Comparison of ENCODE assay signal across 23 mouse cellular contexts in genomic region chr2:134554221-134554727, GRCm38 (mm10). TPM values are rescaled to one million over a fixed set of nuclear protein-coding genes. Genes with fewer than 3 reads are reported as not detected.
"Had no signal": no experiment of that assay in that cellular context is flagged by ENCODE, and none has a peak within 500 bp of the region (broad histone marks: within the 10 kb centered on the region; RNA-seq: fewer than 3 reads in every experiment).

Gene Hao1, minus strand, starts transcription at chr2:134554368.

- DNase-seq: lung, adult 2 months; lung, postnatal 14 days; lung, postnatal 36 days; right cerebral cortex, postnatal 14 days; thymus, adult 18-20 months; thymus, postnatal 14 days; thymus, postnatal 36 days had no signal

- H3K9me3 ChIP-seq: liver, embryonic 15.5 days; lung, embryonic 15.5 days; megakaryocyte, embryonic 14.5 days; midbrain, embryonic 13.5 days; midbrain, embryonic 15.5 days; neural tube, embryonic 12.5 days; stomach, embryonic 15.5 days had no signal

- H3K4me1 ChIP-seq: liver, embryonic 15.5 days; lung, embryonic 15.5 days; megakaryocyte, embryonic 14.5 days; midbrain, embryonic 13.5 days; midbrain, embryonic 15.5 days; neural tube, embryonic 12.5 days; stomach, embryonic 15.5 days had no signal

- H3K27me3 ChIP-seq: liver, embryonic 15.5 days; lung, embryonic 15.5 days; megakaryocyte, embryonic 14.5 days; midbrain, embryonic 13.5 days; midbrain, embryonic 15.5 days; neural tube, embryonic 12.5 days; stomach, embryonic 15.5 days had no signal

- H3K27ac ChIP-seq: liver, embryonic 15.5 days; lung, embryonic 15.5 days; macrophage; midbrain, embryonic 13.5 days; midbrain, embryonic 15.5 days; neural tube, embryonic 12.5 days; stomach, embryonic 15.5 days had no signal

- ATAC-seq: lung, postnatal 0 days; midbrain, embryonic 13.5 days; midbrain, embryonic 15.5 days had no signal

- H3K9ac ChIP-seq: liver, embryonic 15.5 days; lung, embryonic 15.5 days; midbrain, embryonic 13.5 days; midbrain, embryonic 15.5 days; neural tube, embryonic 12.5 days; stomach, embryonic 15.5 days had no signal

- H3K4me2 ChIP-seq: liver, embryonic 15.5 days; lung, embryonic 15.5 days; midbrain, embryonic 11.5 days; midbrain, embryonic 13.5 days; midbrain, embryonic 15.5 days; neural tube, embryonic 12.5 days; stomach, embryonic 15.5 days had no signal

- H3K4me3 ChIP-seq: liver, embryonic 15.5 days; lung, embryonic 15.5 days; megakaryocyte, embryonic 14.5 days; midbrain, embryonic 13.5 days; midbrain, embryonic 15.5 days; neural tube, embryonic 12.5 days; stomach, embryonic 15.5 days had no signal

- H3K36me3 ChIP-seq: liver, embryonic 15.5 days; lung, embryonic 15.5 days; midbrain, embryonic 13.5 days; midbrain, embryonic 15.5 days; neural tube, embryonic 12.5 days; stomach, embryonic 15.5 days had no signal

RNA-seq across cellular contexts. Expression of gene Hao1, which starts in this region (rescaled TPM):
- total RNA-seq: midbrain, postnatal 0 days; monocyte, adult 5-6 weeks; neutrophil, adult 5-6 weeks had no signal
- polyA plus RNA-seq: lung, adult 2 months; lung, embryonic 15.5 days; macrophage; midbrain, embryonic 11.5 days; midbrain, embryonic 13.5 days; neural tube, embryonic 12.5 days; spleen, adult 2 months; thymus, postnatal 0 days; urinary bladder, adult 2 months had no signal
